Mouse (Mus musculus): ENCODE measurements around the gene Sertad1.

Gene Sertad1

DNA sequence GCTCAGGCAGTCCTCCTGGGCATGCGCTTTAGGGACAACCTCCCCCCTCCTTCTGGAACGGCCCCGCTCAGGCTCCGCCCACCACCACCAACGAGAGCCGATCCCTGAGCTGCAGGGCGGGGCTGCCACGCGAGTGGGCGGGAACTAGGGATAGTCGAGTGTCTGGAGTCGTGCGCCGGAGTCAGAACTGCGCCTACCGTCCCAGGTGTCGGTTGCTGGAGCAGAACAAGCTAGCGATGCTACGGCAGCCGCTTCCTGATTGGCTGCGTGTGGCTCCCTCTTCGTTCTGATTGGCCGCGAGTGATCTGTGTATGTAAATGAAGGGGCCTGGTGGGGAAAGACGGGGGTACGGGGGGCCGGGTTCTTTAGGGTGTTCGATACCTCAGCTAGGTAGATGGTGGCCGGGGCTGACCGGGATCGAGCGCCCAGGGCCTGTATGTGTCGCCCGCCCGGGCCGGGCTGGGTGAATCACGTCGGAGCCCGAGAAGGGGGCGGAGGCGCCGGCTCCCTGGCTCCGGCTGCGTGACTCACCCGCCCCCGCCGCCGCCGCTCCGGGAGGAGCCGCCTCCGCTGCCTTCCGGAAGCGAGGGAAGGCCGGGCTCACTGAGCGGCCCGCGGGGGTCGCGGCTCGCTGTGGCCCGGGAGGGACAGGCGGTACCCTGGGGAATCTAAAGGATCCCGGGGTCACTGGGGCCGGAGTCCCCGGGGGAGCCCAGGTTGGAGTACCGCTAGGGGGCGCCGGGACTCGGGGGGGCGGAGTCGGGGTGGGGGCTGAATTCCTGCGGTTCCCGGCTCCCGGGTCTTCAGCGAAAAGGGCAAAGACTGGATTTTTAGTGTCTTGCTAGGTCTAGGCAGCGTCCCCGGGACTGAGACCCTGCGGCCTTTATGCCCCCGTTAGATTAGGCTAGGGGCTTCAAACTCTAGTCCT lies at the start of gene Sertad1:
TSS of gene Sertad1 (plus strand) at position 141 of the 928 bp plus-strand sequence.
- in situ Hi-C loops (cut with MboI; ENCODE audit: unreplicated experiment in 2 of 2): loop anchor here (5.0 kb wide), 2 partner anchors 45 to 90 kb away; no protein-coding TSS in a partner anchor

DNA sequence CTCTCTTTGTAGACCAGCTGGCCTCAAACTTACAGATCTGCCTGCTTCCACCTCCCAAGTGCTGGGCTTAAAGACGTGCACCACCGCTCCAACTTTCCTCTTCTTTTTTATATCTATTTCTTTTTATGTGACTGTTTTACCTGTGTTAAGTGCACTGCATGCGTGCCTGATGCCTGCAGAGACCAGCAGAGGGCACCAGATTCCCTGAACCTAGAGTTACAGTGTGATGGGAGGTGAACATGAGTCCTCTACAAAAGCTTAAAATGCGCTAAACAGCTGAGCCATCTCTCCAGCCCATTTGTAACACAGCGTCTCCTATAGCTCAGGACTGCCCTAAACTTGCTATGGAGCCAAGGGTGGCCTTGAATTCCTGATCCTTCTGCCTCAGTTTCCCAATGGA lies 49.2 kb upstream of the Sertad1 start:
- in situ Hi-C loops (cut with MboI; ENCODE audit: unreplicated experiment in 2 of 2): loop anchor here (5.0 to 10.0 kb wide), 4 partner anchors 70 to 145 kb away; partner anchors contain the start of gene Hipk4 (in 1 of the 2)

DNA sequence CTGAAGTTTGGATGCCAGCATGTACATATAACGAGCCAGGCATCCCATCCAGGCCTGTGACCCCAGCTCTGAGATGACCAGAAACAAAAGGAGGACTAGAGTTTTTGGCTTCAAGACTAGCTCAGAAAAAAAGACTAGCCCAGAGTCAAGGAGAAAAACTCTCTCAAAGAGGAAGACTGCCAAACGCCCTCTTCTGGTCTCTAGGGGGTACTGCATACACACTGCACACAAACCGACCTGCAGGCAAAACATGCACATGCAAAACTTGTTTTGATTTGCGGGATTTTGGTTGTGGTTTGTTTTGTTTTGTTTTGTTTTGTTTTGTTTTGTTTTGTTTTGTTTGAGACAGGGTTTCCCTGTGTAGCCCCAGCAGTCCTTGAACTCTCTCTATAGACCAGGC lies 46.7 kb upstream of the Sertad1 start:
- in situ Hi-C loops (cut with MboI; ENCODE audit: unreplicated experiment in 2 of 2): loop anchor here in 1 of 2 experiments (5.0 kb wide), 1 partner anchor 47 kb away; the partner anchor contains the start of gene Sertad1

DNA sequence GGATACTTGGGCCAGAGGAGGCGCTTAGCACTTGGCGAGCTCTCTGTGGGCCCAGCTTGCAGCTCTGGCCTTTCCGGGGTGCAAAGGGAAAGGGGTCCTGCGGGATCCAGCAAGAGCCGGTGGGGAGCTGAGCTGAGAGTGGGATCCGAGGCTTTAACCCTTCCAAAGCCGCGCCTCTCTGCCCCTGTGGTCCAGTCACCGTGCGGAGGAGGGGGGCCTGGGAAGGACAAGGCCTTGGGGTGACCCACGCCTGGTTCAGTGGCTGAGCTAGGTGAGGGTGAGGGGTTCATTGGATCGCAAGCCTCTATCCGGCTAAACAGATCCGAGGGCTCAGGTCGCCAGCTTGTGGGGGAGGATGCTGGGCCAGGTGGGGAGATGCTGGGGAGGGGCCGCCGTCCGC lies 40.7 kb upstream of the Sertad1 start:
- in situ Hi-C loops (cut with MboI; ENCODE audit: unreplicated experiment in 2 of 2): loop anchor here (5.0 kb wide), 1 partner anchor 89 kb away; the partner anchor contains the start of genes Gm20479 (in 2 of the 2) and Shkbp1 (in 2 of the 2)

DNA sequence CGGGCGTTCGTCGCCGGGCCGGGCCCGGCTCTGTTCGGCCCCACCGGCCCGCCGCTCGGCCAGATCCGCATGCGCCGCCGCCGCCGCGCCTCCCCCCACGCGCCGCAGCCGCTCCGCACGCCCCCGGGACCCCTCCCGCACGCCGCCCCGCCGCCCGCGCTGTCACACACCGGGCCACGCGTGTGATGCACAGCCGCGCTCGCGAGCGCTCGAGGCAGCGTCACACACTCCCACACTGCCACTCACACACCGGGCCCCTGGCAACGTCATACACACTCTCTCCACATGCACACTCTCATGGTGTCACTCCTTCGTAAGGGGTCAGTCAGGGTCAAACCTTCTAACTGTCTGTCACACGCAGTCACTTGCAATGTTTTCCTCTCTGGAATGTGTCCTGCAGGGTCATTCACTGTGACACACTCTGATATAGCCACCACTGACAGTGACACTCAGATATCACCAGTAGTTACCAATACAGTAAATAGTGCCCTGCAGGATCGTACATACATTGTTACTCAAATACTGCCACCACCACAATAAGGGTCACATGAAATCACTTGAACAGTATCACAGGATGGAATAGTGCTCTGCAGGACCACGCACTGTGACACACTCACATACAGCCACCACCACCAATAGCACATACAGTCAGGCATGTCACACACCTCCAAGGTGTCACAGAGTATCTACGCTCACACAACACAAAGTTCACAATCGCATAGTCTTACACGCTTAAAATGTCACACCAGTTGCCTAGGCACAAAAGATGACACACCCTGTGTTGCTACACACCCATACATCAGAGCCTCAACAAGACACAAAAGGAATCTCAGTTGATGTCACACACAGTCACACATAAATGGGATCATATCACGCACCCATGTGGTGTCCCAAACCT lies 39.9 kb upstream of the Sertad1 start:
- in situ Hi-C loops (cut with MboI; ENCODE audit: unreplicated experiment in 2 of 2): loop anchor here (5.0 kb wide), 1 partner anchor 89 kb away; the partner anchor contains the start of genes Gm20479 (in 2 of the 2) and Shkbp1 (in 2 of the 2)

DNA sequence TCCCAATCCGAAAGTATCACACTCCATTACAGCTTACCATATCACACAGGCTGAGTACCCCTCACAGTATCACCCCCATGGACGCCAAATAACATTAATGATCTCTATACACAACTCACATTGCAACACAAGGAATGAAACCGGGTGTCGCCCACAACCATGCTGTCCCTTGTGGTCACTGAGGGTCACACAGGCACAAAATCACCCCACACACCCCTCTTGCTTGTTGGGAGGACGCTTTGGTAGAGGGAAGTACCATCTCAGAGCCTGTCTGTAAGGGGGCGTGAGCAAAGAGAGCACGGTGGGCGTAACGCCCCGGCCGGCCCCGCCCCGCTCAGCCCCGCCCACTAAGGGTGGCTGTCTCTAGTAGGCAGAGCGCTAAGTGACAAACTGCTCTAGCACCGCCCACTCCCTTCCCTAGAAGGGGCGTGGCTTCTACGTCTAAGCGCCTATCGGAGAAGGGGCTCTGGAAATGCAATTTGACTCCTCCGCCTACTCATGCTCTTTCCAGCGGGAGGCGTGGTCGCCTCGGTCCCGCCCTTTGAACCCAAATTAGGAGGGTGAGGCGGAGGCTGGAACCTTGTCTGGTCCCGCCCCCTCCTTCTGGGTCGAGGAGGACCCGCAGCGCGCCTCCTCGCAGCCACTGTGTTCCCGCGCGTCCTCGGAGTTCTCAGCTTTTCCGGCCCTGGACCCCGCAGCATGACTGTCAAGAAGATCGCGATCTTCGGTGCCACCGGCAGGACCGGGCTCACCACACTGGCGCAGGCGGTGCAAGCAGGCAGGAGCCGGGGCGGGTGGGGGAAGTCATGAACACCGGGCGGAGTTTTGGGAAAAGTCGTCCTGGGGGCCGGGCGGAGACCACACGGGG lies 39.1 kb upstream of the Sertad1 start, which contains the start of the genes Sptbn4 and Blvrb:
TSS of gene Sptbn4 (minus strand) at position 268 of the 868 bp plus-strand sequence.
TSS of gene Blvrb (plus strand) at position 560 of the 868 bp plus-strand sequence.
- in situ Hi-C loops (cut with MboI; ENCODE audit: unreplicated experiment in 2 of 2): loop anchor here (5.0 kb wide), 1 partner anchor 90 kb away; the partner anchor contains the start of genes Gm20479 (in 2 of the 2) and Shkbp1 (in 2 of the 2)

- in situ Hi-C loops (cut with MboI; ENCODE audit: unreplicated experiment in 2 of 2): loop anchor here (5.0 kb wide), 1 partner anchor 91 kb away; the partner anchor contains the start of genes Gm20479 (in 2 of the 2) and Shkbp1 (in 2 of the 2)
These were observed 38.1 kb upstream of the Sertad1 start for GRCm38 (mm10) chr7:27448421-27449206.

DNA sequence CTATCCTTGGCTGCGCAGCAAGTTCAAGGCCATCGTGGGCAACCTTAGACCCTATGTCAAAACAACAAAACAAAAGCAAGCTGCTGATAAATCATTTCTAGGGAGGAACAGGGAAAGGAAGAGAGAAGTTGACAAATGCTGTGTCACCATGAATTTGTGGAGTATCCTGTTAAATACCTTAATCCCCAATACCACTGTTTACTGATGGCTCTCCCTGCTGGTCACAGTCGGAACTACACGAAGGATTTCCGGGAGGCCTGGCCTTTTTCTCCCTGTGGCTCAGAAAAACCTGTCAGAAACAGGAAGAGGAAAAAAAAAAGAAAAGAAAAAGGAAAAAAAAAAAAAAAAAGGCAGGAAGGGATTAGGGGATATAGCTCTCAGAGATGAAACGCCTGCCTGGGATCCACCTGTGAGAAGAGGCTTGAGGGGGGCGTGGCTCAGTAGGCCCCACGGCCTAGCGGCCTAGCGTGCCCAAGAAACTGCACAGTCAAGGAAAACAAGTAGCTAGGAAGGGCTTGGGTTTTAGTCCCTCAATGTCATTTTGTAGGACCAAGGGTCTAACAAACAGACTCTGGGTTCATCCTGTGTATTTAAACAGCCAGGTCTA lies 37.4 kb upstream of the Sertad1 start:
- in situ Hi-C loops (cut with MboI; ENCODE audit: unreplicated experiment in 2 of 2): loop anchor here (5.0 kb wide), 1 partner anchor 92 kb away; the partner anchor contains the start of genes Gm20479 (in 2 of the 2) and Shkbp1 (in 2 of the 2)

- in situ Hi-C loops (cut with MboI; ENCODE audit: unreplicated experiment in 2 of 2): loop anchor here in 1 of 2 experiments (25.0 kb wide), 3 partner anchors 936 to 1814 kb away; partner anchors contain the start of genes B3gnt8, Hnrnpl, Med29 and Paf1
These were observed 35.4 kb upstream of the Sertad1 start for GRCm38 (mm10) chr7:27451359-27451758.

DNA sequence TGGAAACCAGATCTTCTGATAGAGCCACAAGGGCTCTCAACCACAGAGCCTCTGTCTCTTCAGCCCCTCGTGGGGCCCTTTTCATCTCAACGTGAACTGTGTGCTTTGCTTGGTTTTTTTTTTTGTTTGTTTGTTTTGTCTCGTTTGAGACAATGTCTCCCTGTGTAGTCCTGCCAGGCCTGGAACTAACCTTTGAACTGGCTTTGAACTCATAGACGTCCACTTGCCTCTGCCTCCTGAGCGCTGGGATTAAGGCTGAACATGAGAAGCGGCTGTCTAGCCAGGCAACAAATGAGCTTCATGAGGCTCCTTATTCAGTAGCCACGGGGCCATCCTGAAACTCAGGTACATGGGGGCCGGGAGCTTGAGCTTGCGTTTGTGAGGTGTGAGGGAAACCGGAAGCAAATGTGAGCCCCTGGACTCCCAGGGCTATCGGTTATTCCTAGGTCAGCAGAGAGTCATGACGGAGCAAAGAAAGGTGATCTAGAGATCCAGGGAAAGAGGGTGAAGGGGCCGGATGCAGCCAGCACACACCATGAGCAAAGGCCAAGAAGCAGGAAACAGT lies 34.4 kb upstream of the Sertad1 start:
- in situ Hi-C loops (cut with MboI; ENCODE audit: unreplicated experiment in 2 of 2): loop anchor here in 1 of 2 experiments (25.0 kb wide), 3 partner anchors 935 to 1815 kb away; partner anchors contain the start of genes B3gnt8, Hnrnpl, Med29 and Paf1

DNA sequence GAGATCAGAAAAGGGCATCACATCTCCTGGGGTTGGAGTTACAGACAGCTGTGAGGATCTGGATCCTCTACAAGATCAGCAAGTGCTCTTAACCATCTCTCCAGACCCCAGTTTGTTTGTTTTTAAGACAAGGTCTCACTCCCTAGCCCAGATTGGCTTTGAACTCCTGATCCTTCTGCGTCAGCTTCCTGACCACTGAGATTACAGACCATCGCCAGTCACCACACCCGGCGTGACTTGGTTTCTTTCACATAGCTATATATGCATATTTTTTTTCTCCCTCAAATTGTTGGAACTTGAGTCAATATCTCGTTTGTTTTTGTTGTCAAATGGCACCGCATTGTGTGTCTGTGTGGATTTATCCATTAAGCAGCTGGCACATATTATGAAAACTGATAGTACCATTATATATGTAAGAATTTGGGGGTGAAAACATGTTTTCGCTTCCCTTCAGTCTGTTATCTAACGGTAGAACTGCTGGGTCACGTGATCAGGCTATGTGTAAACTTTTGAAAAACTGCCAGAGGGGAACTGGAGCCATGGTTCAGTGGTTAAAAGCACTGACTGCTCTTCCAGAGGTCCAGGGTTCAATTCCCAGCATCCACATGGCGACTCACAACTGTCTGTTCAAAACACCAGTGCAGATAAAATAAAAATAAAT lies 32.1 kb upstream of the Sertad1 start:
- in situ Hi-C loops (cut with MboI; ENCODE audit: unreplicated experiment in 2 of 2): loop anchor here in 1 of 2 experiments (25.0 kb wide), 3 partner anchors 933 to 1817 kb away; partner anchors contain the start of genes B3gnt8, Hnrnpl, Med29 and Paf1

DNA sequence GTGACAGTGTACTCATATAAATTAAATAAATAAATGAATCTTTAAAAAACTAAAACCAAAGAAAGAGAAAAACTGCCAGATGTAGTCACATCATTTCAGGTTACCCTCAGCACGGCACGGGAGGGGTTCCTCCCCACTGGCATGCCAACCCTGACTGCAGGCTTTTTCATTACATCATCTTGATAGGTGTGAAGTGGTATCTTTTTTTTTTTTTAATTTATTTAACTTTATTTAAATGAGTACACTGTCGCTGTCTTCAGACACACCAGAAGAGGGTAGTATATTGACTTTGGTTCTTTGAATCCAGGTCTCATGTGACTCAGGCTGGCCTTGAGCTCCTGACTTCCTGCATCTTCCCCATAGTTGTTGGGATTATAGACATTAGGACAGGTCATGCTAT lies 31.4 kb upstream of the Sertad1 start:
- in situ Hi-C loops (cut with MboI; ENCODE audit: unreplicated experiment in 2 of 2): loop anchor here in 1 of 2 experiments (25.0 kb wide), 3 partner anchors 932 to 1818 kb away; partner anchors contain the start of genes B3gnt8, Hnrnpl, Med29 and Paf1

DNA sequence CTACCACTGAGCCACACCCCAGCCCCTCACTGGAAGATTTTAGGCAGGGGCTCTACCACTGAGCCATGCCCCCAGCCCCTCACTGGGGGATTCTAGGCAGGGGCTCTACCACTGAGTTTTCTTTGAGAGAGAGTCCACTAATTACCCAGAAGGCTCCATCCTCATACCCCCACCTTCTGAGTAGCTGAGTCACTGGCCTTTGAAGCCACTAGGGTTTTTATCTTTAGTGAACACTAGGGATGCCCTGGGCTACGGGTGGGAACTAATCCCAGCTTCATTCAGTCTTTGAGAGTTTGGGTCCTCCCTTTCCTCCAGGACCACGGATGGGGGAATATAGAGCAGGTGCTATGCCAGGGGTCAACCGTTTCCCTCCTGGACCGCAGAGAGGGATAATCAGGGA lies 28.1 kb upstream of the Sertad1 start:
- in situ Hi-C loops (cut with MboI; ENCODE audit: unreplicated experiment in 2 of 2): loop anchor here in 1 of 2 experiments (25.0 kb wide), 3 partner anchors 929 to 1821 kb away; partner anchors contain the start of genes B3gnt8, Hnrnpl, Med29 and Paf1

DNA sequence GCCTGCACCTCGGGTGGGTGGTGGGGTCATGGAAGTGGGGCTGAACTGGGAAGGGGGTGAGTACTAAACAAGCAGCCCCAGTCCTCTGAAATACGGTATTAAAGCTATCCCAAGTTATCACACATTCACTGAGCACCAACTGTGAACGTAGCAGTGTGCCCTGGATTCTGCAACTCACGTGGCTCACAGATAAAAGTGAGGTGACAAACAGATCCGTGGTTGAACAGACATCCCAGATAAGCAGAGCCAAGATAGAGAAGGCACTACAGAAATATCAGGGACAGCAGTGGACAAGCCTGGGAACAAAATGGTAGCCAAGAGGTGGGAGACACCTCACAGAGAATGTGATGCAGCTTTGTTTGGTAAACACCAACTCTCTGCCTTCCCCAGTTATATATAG lies 27.1 kb upstream of the Sertad1 start:
- in situ Hi-C loops (cut with MboI; ENCODE audit: unreplicated experiment in 2 of 2): loop anchor here in 1 of 2 experiments (25.0 kb wide), 3 partner anchors 928 to 1822 kb away; partner anchors contain the start of genes B3gnt8, Hnrnpl, Med29 and Paf1

- in situ Hi-C loops (cut with MboI; ENCODE audit: unreplicated experiment in 2 of 2): loop anchor here in 1 of 2 experiments (25.0 kb wide), 3 partner anchors 927 to 1823 kb away; partner anchors contain the start of genes B3gnt8, Hnrnpl, Med29 and Paf1
These were observed 26.2 kb upstream of the Sertad1 start for GRCm38 (mm10) chr7:27460477-27460876.

- in situ Hi-C loops (cut with MboI; ENCODE audit: unreplicated experiment in 2 of 2): loop anchor here in 1 of 2 experiments (25.0 kb wide), 3 partner anchors 920 to 1830 kb away; partner anchors contain the start of genes B3gnt8, Hnrnpl, Med29 and Paf1
These were observed 19.1 kb upstream of the Sertad1 start for GRCm38 (mm10) chr7:27467648-27468047.
